Comparison of ENCODE assay signal across 27 mouse cellular contexts in the genomic region with DNA sequence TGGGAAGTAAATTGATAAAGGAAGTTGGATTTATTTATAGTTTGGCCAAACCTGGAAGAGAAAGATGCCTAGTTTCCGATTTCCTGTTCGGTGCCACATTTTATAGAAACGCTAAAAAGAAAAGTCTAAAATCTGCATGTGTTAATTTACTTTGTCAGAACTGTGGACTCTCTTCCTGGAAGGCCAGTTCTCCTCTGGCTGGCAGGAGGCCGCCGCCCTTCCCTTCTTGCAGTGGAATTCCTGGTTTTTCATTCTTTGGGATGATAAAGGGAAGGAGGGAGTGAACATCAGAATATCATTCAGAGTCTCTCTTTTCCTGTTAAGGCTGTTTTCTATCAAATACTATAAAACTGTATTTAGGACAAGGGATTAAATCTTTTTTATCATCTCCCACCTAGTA.
"Had no signal": no experiment of that assay in that cellular context is flagged by ENCODE, and none has a peak within 500 bp of the region (broad histone marks: within the 10 kb centered on the region; RNA-seq: fewer than 3 reads in every experiment).

No protein-coding gene starts in this region.

- H3K27me3 ChIP-seq: heart, embryonic 13.5 days; heart, embryonic 15.5 days; hindbrain, embryonic 13.5 days; hindbrain, embryonic 15.5 days; kidney, embryonic 15.5 days; limb, embryonic 13.5 days; limb, embryonic 15.5 days had no signal

- H3K4me1 ChIP-seq: heart, embryonic 13.5 days; heart, embryonic 15.5 days; hindbrain, embryonic 15.5 days; limb, embryonic 15.5 days; liver, embryonic 12.5 days had no signal

- ATAC-seq: hindbrain, postnatal 0 days; intestine, embryonic 16.5 days; liver, embryonic 12.5 days had no signal

- H3K9ac ChIP-seq: heart, embryonic 13.5 days; heart, embryonic 15.5 days; hindbrain, embryonic 13.5 days; hindbrain, embryonic 15.5 days; kidney, embryonic 15.5 days; limb, embryonic 13.5 days; limb, embryonic 15.5 days; liver, embryonic 12.5 days; liver, embryonic 14.5 days had no signal

- H3K27ac ChIP-seq: gastrocnemius, adult 2 months; heart, embryonic 10.5 days; heart, embryonic 13.5 days; heart, embryonic 15.5 days; hindbrain, embryonic 13.5 days; hindbrain, embryonic 15.5 days; hindbrain, postnatal 0 days; kidney, embryonic 15.5 days; kidney, postnatal 0 days; limb, embryonic 13.5 days; limb, embryonic 15.5 days; liver, embryonic 12.5 days; liver, embryonic 14.5 days had no signal

- H3K9me3 ChIP-seq: heart, embryonic 10.5 days; heart, embryonic 13.5 days; heart, embryonic 15.5 days; hindbrain, embryonic 13.5 days; hindbrain, embryonic 15.5 days; kidney, embryonic 15.5 days; limb, embryonic 13.5 days; limb, embryonic 15.5 days; liver, embryonic 12.5 days had no signal

- H3K36me3 ChIP-seq: heart, embryonic 10.5 days; heart, embryonic 13.5 days; heart, embryonic 15.5 days; hindbrain, embryonic 13.5 days; hindbrain, embryonic 15.5 days; kidney, embryonic 15.5 days; limb, embryonic 13.5 days; limb, embryonic 15.5 days; liver, embryonic 12.5 days had no signal

- H3K4me2 ChIP-seq: heart, embryonic 13.5 days; heart, embryonic 15.5 days; hindbrain, embryonic 13.5 days; hindbrain, embryonic 15.5 days; kidney, embryonic 15.5 days; limb, embryonic 13.5 days; limb, embryonic 15.5 days; liver, embryonic 12.5 days had no signal

- H3K4me3 ChIP-seq: gastrocnemius, adult 2 months; heart, embryonic 10.5 days; heart, embryonic 13.5 days; heart, embryonic 15.5 days; hindbrain, embryonic 13.5 days; hindbrain, embryonic 15.5 days; kidney, embryonic 15.5 days; limb, embryonic 13.5 days; limb, embryonic 15.5 days; liver, embryonic 12.5 days had no signal

- DNase-seq: gastrocnemius, adult 2 months; gastrocnemius, postnatal 10 days; gastrocnemius, postnatal 25 days; heart, adult 18-20 months; heart, postnatal 14 days; heart, postnatal 36 days; kidney, adult 11 months; kidney, adult 2 months; kidney, adult 9 months; kidney, postnatal 14 days; kidney, postnatal 36 days; layer of hippocampus, adult 9-11 months; layer of hippocampus, postnatal 36 days; left cerebral cortex, postnatal 4 days had no signal
